In the genomic region with DNA sequence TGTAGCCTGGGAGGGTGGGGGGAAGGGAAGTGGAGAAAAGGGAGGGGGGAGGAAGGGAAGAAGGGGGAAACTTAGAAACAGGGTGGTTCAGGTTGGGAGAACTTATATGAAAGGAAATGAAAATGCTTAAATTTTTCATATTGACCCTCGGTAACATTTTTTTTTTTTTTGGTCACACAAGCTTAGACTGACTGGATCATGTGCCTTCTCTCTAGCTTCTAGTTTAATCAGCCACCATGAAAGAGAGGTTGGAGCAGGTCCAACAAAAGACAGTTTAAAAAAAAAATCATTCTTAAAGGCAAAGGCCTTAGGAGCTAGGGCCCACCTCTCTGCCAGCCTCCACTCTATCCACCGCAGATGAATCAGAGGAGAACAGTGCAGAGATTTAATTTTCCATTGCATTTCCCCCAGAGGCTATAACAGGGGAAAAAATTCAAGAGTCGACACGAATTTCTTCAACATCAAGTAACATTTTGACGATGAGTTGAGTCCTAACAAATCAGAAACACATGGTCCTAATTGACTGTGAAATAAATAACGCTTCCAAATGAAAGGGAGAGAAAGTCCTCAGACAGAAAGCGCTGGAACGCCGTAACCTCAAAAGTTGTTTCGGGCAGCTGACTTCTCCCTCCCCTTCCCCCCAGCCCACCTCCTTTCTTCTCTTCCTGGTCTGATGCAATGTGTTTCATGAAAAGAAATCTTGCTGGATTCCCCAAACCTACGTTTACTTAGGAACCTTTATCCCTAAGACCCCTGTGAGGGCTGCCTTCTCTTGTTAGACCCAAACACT, we compare ENCODE assay signal across 15 mouse cellular contexts.
DNase-seq lines count a peak whose midpoint lies in the region; ATAC-seq and TF ChIP-seq lines count a peak whose summit lies in the region.
"Had no signal": no experiment of that assay in that cellular context is flagged by ENCODE, and none has a peak within 500 bp of the region (broad histone marks: within the 10 kb centered on the region; RNA-seq: fewer than 3 reads in every experiment).

No protein-coding gene starts in this region.

- H3K36me3 ChIP-seq in hindbrain, embryonic 10.5 days, result peaks cover 18% of the 10 kb centered on the region
- no peaks in the 10 kb centered on the region for H3K36me3 ChIP-seq in hindbrain, embryonic 11.5 days (ENCODE audit: control insufficient read depth, insufficient read depth, low read length)
- no peaks in the 10 kb centered on the region for H3K36me3 ChIP-seq in embryonic facial prominence, embryonic 13.5 days
- no peaks in the 10 kb centered on the region for H3K36me3 ChIP-seq in lung, postnatal 0 days (ENCODE audit: insufficient read depth, low read length)
- H3K36me3 ChIP-seq: intestine, embryonic 15.5 days had no signal

- H3K4me1 ChIP-seq in hindbrain, embryonic 10.5 days (replicated peaks), result peaks cover 12% of the 10 kb centered on the region; the same call in 1 of the 2 replicates
- H3K4me1 ChIP-seq in hindbrain, embryonic 11.5 days (replicated peaks; ENCODE audit: control insufficient read depth, insufficient read depth, low read length), result no peaks in the 10 kb centered on the region
- H3K4me1 ChIP-seq in embryonic facial prominence, embryonic 13.5 days, result peaks cover 66% of the 10 kb centered on the region
- H3K4me1 ChIP-seq in lung, postnatal 0 days (ENCODE audit: insufficient read depth, low read depth, low read length), result peaks cover 13% of the 10 kb centered on the region; the same call in 1 of the 2 replicates

- H3K27ac ChIP-seq in hindbrain, embryonic 10.5 days, result 0 out of 2 replicates have a peak overlapping the region, but pooled peaks have one; percentile 12
- H3K27ac ChIP-seq in hindbrain, embryonic 11.5 days (ENCODE audit: low read depth, low read length), result no peak overlapping the region
- peak overlapping the region; percentile 90 for H3K27ac ChIP-seq in embryonic facial prominence, embryonic 13.5 days
- peak overlapping the region; percentile 75 for H3K27ac ChIP-seq in lung, postnatal 0 days (ENCODE audit: low read length)
- H3K27ac ChIP-seq: intestine, embryonic 15.5 days; liver, embryonic 14.5 days had no signal

- 67% methylated on average over 11 of the region's 11 CpGs for WGBS in hindbrain, embryonic 10.5 days
- 64% methylated on average over 11 of the region's 11 CpGs for WGBS in hindbrain, embryonic 11.5 days
- WGBS in embryonic facial prominence, embryonic 13.5 days, result 6% methylated on average over 11 of the region's 11 CpGs
- 41% methylated on average over 11 of the region's 11 CpGs for WGBS in lung, postnatal 0 days

- no peak overlapping the region for H3K4me2 ChIP-seq in hindbrain, embryonic 11.5 days (replicated peaks; ENCODE audit: low read depth, low read length)
- peak overlapping the region; percentile 44 for H3K4me2 ChIP-seq in embryonic facial prominence, embryonic 13.5 days
- H3K4me2 ChIP-seq in lung, postnatal 0 days (replicated peaks; ENCODE audit: low read depth, low read length), result peak overlapping the region; percentile 18; the same call in 1 of the 2 replicates
- H3K4me2 ChIP-seq: intestine, embryonic 15.5 days had no signal

- no peaks in the 10 kb centered on the region for H3K9me3 ChIP-seq in hindbrain, embryonic 10.5 days
- H3K9me3 ChIP-seq in hindbrain, embryonic 11.5 days (ENCODE audit: control insufficient read depth, low read length), result no peaks in the 10 kb centered on the region
- no peaks in the 10 kb centered on the region for H3K9me3 ChIP-seq in embryonic facial prominence, embryonic 13.5 days
- H3K9me3 ChIP-seq in lung, postnatal 0 days (ENCODE audit: low read length), result no peaks in the 10 kb centered on the region
- H3K9me3 ChIP-seq: intestine, embryonic 15.5 days had no signal

- intact Hi-C loops in left cerebral cortex, postnatal 4 days (cut with DNase I), result no loop called here

- no peaks in the 10 kb centered on the region for H3K27me3 ChIP-seq in hindbrain, embryonic 10.5 days (ENCODE audit: insufficient read depth, poor library complexity, severe bottlenecking)
- no peaks in the 10 kb centered on the region for H3K27me3 ChIP-seq in hindbrain, embryonic 11.5 days (ENCODE audit: control insufficient read depth, insufficient read depth, low read length)
- peaks cover 42% of the 10 kb centered on the region for H3K27me3 ChIP-seq in embryonic facial prominence, embryonic 13.5 days
- H3K27me3 ChIP-seq in lung, postnatal 0 days (replicated peaks; ENCODE audit: insufficient read depth, low read length), result no peaks in the 10 kb centered on the region

- no peak for TF ChIP-seq EP300 in lung, postnatal 0 days (IDR thresholded peaks at IDR 0.05)

- no peak for TF ChIP-seq CTCF in lung, postnatal 0 days (IDR thresholded peaks at IDR 0.05)

- ATAC-seq in hindbrain, embryonic 11.5 days (ENCODE audit: low FRiP score), result no peak
- peak; percentile 85 for ATAC-seq in embryonic facial prominence, embryonic 13.5 days (ENCODE audit: insufficient number of reproducible peaks, insufficient read depth, low FRiP score, low TSS enrichment, low read depth)
- ATAC-seq in lung, postnatal 0 days, result peak; percentile 54
- ATAC-seq: intestine, embryonic 15.5 days had no signal

- H3K9ac ChIP-seq in hindbrain, embryonic 11.5 days (ENCODE audit: low read depth, low read length), result no peak overlapping the region
- 0 out of 2 replicates have a peak overlapping the region, but pooled peaks have one; percentile 36 for H3K9ac ChIP-seq in embryonic facial prominence, embryonic 13.5 days
- H3K9ac ChIP-seq in lung, postnatal 0 days (replicated peaks; ENCODE audit: low read depth), result no peak overlapping the region
- H3K9ac ChIP-seq: intestine, embryonic 15.5 days; liver, embryonic 14.5 days had no signal

- no peak overlapping the region for H3K4me3 ChIP-seq in hindbrain, embryonic 10.5 days
- H3K4me3 ChIP-seq in hindbrain, embryonic 11.5 days (ENCODE audit: low read depth, low read length), result no peak overlapping the region
- no peak overlapping the region for H3K4me3 ChIP-seq in embryonic facial prominence, embryonic 13.5 days
- no peak overlapping the region for H3K4me3 ChIP-seq in lung, postnatal 0 days (ENCODE audit: low read depth, low read length)
- H3K4me3 ChIP-seq: erythroblast, embryonic 14.5 days; intestine, embryonic 15.5 days; myocyte had no signal

- DNase-seq in hindbrain, embryonic 10.5 days (ENCODE audit: low spot score), result no peak
- no peak for DNase-seq in hindbrain, embryonic 11.5 days (ENCODE audit: low spot score)
- peak; percentile 87 for DNase-seq in NIH3T3 (ENCODE audit: low read depth)
- DNase-seq in lung, postnatal 0 days (ENCODE audit: low spot score), result peak; percentile 83
- DNase-seq in left cerebral cortex, postnatal 4 days, result no peak
- DNase-seq in ovary, postnatal 36 days (ENCODE audit: low spot score), result no peak
- no peak for DNase-seq in MN1 (ENCODE audit: low spot score)
- DNase-seq: adrenal gland, adult 2 months; cerebellum, adult 11 months; layer of hippocampus, adult 9-11 months had no signal

Comparison
In these comparisons a context has a peak if more than half of its experiments do, and no peak if none do; other contexts are left out.
1. DNase-seq: peak in NIH3T3 (single experiment) and lung, postnatal 0 days (single experiment); none in hindbrain, embryonic 10.5 days (single experiment), hindbrain, embryonic 11.5 days (single experiment), left cerebral cortex, postnatal 4 days (single experiment), ovary, postnatal 36 days (single experiment) and MN1 (single experiment).